Mouse (Mus musculus) small intestine, adult 2 months (tissue): Measurements from ENCODE around the gene Btn2a2.

Experiments
- CTCF ChIP-seq: fragments of 200-500 bp; IDR thresholded peaks from 2 replicates; pipeline ENCODE4 v1.5.1; 2012; ENCODE audit warnings: low read depth, mild to moderate bottlenecking, control low read depth, inconsistent platforms, low read length, moderate library complexity, mixed read lengths; ENCODE audit not compliant: insufficient replicate concordance, insufficient read length; ENCODE audit errors: extremely low read depth
- POLR2A ChIP-seq: fragments of 200-500 bp; IDR thresholded peaks from 2 replicates; pipeline ENCODE4 v1.6.1; 2012; ENCODE audit warnings: low read depth, mild to moderate bottlenecking, control low read depth, inconsistent platforms, low read length, moderate library complexity

DNA sequence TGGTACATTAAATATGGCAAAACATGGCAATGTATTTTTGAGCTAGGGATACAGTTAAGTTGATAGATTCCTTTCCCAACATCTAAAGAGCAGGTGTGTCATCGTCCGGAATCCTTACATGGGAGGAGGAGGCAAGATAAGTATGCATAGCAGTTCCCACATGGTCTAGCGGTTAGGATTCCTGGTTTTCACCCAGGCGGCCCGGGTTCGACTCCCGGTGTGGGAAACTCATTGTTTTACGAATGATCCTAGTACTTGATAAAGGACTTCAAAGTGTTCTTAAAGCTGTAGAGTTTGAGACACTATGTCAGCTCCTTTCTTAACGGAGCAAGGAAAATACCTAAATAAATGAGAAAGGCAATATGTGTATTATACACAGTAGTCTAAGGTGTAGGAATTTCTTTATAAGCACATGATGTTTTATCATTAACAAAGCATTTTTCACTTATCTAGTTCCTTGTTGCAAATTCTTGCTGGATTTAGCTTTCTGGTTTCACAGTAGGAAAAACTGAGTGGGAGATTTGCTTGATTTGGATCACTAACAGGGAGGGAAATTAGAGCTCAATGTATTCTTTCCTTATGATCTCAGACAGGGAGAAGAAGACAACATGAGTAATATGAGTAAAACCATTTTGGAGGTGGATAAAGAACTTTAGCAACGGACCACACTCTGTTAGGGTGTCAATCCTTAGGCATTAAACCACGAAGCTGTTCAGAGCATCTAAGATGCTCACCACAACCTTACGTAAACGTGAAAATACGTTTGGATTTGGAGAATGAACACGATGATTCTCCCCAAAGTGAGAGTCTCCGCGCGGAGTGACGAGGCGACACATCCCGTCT lies 25.1 kb downstream of the Btn2a2 start:
- no peak for TF ChIP-seq CTCF
- TF ChIP-seq POLR2A: no peak
